Mouse (Mus musculus): ENCODE results near the gene Mkrn1.
"Not testable (repeated sequence)": the region's sequence is repeated elsewhere in the genome, so short reads cannot be mapped to it uniquely, and the experiment has no call there.

Gene Mkrn1

GRCm38 (mm10) chr6:39379224-39379623 is 41.0 kb downstream of the Mkrn1 start:
- no peak for DNase-seq (ENCODE audit: low spot score)

GRCm38 (mm10) chr6:39378161-39378835 is 42.0 kb downstream of the Mkrn1 start:
- not testable (repeated sequence) for DNase-seq (ENCODE audit: low spot score)

- DNase-seq (ENCODE audit: low spot score): peak; percentile 94
These were observed 42.9 kb downstream of the Mkrn1 start, which contains the start of gene Slc37a3 for GRCm38 (mm10) chr6:39377311-39377827. Gene Slc37a3, minus strand, starts transcription at chr6:39377675.

GRCm38 (mm10) chr6:39376775-39377174 is 43.5 kb downstream of the Mkrn1 start:
- DNase-seq (ENCODE audit: low spot score): no peak

- DNase-seq (ENCODE audit: low spot score): peak; percentile 25
These were observed 46.8 kb downstream of the Mkrn1 start for GRCm38 (mm10) chr6:39373301-39373955.

- DNase-seq (ENCODE audit: low spot score): no peak
These were observed 47.5 kb downstream of the Mkrn1 start for GRCm38 (mm10) chr6:39372727-39373126.

- no peak for DNase-seq (ENCODE audit: low spot score)
These were observed 48.2 kb downstream of the Mkrn1 start for GRCm38 (mm10) chr6:39372042-39372441.

GRCm38 (mm10) chr6:39369631-39370030 is 50.6 kb downstream of the Mkrn1 start:
- DNase-seq (ENCODE audit: low spot score): no peak

- DNase-seq (ENCODE audit: low spot score): no peak
These were observed 57.6 kb downstream of the Mkrn1 start for GRCm38 (mm10) chr6:39362684-39363083.

GRCm38 (mm10) chr6:39359207-39359606 is 61.1 kb downstream of the Mkrn1 start:
- not testable (repeated sequence) for DNase-seq (ENCODE audit: low spot score)

GRCm38 (mm10) chr6:39348946-39349345 is 71.3 kb downstream of the Mkrn1 start:
- peak; percentile 48 for DNase-seq (ENCODE audit: low spot score)

GRCm38 (mm10) chr6:39347880-39348814 is 72.1 kb downstream of the Mkrn1 start:
- DNase-seq (ENCODE audit: low spot score): peak; percentile 59
